Mouse (Mus musculus) kidney, postnatal 36 days (tissue): ENCODE data around the gene Wrb.

ENCODE experiments used
- DNase-seq, 2 experiments: peaks; one replicate each; pipeline ENCODE4 v3.0.0; 2021 to 2022; ENCODE audit warnings: mixed read lengths in 2 of 2

Wrb gene

DNA sequence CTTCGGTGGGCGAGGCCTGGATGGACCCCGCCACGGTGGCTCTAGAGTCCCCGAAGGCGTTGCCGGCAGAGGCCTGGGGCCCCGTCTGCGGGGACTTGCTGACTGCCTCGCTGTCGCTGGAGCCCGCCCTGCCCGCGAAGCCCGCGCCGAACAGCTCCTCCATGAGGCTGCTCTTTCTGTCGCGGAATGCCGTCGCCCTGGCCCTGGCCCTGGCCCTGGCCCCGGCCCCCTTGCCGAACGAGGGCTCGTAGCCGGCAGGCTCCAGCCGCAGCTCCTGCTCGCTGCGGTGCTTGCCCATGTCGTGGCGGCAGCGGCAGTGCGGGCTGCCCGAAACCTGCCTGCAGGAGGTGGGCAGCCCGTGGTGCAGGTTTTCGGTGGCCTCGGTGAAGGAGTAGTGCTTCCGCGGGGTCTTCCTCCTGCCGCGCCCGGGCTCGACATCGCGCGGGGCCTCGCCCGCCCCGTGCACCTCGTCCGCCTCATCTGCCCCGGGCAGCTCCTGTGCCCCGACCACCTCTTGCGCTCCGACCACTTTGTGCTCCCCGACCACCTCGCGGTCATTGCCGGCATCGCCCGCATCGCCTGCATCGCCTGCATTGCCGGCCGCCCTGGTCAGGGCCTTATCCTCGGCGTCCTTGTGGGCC, 14.0 kb downstream of the Wrb start:
- DNase-seq = peak; percentile 44 to 77

DNA sequence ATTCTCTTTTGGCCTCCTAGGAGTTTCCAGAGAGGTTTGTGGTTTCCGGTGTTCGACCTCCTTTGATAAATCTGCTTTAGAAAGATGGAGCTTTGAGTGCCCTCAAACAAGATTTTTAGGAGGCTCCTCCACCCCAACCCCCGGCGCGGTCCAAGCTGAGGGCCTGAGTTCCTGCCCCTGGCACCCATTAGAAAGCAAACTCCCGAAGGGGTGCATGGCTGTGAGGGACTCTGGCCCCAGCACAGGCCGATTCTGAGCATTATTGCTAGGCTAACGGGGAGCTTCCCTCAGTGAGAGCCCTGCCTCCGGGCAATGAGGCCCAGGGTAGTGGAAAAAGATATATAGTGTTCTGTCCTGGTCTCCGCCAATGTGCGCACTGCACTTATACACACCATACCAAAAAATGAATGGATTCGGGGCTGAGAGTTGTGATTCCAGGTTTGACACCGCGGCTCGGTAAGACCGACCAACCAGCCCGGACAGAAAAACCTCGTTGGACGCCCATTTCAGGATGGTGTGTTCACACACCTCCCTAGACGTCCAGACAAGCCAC, 14.7 kb downstream of the Wrb start:
- DNase-seq = no peak

DNA sequence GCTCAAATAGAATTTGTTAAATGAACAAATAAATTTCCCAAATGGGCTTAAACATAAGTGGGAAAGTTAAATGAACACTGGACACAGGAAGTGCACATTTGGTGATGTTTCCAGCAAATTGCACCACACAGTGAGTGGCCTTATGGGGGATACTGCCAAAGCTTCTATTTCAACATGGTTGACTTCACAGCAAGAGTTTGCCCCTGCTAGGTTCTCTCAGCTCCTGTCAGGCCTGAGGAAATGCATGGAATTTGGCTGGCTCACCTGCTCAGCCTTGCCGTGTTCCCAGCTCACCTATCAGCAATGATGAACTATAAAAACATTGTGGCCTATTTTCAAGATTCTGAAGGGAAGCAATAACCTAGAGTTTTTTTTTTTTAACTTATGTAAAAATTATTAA, 15.7 kb downstream of the Wrb start:
- DNase-seq = no peak

DNA sequence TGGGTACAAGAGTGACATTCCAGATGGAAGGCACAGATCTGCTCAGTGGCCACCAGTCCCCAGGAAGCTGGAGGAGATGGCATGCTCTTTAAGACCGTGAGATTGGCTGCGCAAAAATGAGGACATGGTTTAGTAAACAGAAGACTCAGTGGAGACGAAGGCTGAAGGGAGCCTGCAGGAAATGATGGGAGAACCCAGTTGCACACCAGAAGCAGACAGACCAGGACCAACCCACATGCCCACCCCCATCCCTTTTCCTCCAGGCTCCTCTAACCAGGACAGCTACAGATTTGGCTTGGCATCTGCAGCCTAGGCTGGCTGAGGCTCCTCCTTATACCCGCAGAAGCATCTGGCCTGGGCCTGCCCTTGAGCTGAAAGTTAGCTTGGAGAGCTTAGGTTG, 16.1 kb downstream of the Wrb start:
- DNase-seq = no peak

DNA sequence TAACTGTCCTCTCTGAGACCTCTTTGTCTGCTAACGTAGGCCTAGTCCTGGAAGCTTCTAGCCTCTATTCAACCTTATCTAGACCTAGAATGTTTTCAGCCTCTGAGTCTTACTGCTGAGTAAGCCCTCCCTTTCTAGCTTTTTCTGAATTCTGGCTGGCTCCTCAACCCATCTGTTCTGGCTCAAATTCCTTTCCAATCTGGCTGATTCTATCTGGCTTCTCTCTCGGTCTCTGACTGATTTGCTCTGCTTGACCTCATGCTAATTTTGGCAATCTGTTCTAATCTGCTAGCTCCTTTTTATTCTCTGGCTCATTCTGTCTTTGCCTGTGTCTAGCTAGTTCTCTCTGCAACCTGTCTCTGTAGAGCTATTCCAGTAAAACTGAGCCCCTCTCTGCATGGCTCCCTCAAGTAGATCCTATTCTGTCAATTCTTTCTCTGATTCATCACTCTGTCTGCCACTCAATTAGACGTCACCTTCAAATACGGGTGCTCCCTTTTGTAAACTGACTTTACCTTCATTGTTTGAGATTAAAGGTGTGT, 20.6 kb downstream of the Wrb start:
- DNase-seq = no peak

DNA sequence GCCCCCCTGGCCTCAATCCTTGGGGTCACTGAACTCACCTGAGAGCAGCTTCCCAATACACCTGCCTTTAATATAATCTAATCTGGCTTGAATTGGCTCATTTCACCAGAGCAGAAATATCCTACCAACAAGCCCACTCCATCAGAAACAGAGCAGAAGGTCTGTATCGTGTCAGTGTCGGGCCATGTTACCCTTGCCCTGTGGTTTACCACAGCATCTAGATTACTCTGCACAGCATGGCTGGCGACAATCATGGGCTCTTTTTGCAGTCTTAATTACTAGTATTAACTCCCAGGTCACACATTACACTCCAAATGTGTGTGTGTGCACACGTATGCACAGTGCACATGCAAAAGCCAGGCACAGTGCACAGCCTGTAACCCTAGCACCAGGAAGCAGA, 23.6 kb downstream of the Wrb start:
- DNase-seq = no peak

DNA sequence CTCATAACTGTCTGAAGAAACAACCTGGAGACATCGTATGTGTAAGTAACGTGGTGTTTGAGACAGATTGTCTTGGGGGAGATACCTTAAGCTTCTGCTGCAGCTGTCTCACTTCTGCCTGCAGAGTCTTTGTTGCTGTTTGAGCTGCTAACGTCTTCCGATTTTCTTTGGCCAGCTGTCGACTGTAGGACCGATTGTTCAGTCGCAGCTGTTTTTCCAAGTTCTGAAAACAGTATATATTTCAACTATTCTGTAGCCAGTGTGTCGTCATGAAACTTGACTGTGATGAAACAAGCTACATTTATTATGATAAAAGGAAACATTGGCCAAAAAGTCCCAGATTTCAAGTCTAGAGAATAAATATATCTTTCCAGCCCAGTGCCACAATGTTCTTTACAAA, 28.4 kb downstream of the Wrb start:
- DNase-seq = no peak

DNA sequence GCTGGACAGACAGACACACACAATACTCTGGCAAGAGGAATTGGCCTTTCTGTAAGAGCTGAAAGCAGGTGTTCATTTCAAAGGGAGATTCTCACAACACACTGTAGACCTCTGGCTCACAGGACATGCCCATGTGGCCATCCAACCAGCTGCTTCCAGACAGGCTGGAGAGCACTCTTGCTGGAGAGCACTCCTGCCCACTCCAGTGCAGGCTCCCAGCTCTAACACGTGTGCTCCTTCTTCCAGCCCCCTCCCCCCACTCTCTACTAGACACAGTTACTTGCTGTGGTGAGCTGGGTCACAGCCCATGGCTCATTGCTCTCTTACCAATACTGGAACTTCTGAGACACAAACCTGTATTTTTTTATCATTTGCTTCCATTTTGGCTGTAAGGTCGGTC, 30.2 kb downstream of the Wrb start:
- DNase-seq = no peak

DNA sequence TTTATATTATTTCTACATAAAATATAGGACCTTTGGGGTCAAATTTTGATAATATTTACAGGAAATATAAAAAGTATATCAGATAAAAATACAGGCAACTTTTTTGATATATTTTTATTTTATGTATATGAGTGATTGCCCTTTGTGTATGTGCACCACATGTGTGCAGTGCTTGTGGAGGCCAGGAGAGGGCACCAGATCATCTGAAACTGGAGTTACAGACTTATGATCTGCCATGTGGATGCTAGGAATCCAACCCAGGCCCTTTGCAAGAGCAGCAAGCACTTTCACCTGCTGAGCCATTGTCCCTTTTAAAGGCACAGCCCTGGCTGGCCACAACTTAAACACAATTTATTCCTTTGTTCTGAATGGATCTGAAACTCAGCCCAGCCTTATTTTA, 33.9 kb downstream of the Wrb start:
- no peak for DNase-seq

DNA sequence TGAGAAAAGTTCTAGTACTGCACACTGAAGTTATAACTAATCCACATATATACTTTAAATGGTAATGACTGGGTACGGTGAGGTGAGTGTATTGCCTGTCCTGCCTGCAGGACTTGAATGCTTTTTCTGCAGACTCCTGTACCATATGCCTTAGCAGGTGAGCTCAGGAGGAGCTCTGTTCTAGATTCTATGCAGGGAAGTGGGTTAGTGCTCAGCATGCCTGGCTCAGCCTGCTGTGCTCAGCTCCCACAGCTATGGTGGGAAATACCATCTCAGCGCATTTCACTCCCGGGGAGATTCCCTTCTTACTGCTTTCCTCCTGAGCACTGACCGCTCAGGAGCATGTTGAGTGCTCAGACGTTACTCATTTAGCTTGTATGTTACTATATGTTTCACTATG, 42.4 kb downstream of the Wrb start:
- no peak for DNase-seq

DNA sequence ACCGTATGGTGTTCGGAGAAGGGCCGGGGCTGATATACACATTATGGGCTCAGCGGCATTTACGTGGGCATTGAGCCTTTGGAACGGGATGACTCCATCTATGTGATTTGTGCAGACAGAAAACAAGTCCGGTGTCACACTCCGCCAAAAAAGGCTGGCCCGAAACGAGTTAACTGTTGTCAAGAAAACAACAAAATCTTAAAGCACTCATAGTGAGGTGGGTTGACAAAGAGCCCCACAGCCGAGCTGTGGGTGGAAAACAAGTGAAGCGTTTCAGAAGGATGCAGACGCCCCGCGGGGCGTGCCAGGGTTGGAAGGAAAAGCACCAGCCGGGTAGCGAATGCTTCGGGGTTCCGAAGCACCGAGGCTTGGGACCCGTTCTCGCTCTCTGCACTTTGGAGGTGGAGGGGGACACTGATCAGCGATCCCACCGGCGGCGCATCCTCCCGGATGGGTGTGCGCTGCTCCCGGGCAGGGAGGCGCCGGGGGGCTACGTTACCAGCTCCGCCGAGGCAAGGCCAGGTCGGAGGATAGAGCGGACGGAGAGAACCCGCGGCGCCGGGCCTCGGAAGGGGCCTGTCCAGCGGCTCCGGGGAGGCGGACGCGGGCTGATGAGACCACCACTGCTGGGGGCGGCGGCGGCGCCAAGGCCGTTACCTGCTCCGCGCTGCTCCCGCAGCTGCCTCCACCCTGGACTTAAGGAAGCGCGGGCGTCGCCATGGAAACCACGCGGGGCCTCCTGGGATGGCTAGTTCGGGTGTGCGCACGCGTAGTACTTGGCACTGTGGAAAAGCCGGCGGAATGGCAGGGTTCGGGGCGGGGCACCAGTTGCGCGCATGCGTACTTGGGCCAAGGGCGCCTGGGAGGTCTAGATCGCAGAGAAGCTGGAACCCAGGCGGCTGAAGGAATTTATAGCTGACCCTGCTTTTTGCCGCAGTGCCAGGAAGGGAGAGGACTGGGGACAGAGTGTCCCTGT, 46.6 kb downstream of the Wrb start, which contains the start of gene Lca5l:
TSS of gene Lca5l (minus strand) at position 741 of the 976 bp plus-strand sequence.
- DNase-seq = peak; percentile 99 to 100

DNA sequence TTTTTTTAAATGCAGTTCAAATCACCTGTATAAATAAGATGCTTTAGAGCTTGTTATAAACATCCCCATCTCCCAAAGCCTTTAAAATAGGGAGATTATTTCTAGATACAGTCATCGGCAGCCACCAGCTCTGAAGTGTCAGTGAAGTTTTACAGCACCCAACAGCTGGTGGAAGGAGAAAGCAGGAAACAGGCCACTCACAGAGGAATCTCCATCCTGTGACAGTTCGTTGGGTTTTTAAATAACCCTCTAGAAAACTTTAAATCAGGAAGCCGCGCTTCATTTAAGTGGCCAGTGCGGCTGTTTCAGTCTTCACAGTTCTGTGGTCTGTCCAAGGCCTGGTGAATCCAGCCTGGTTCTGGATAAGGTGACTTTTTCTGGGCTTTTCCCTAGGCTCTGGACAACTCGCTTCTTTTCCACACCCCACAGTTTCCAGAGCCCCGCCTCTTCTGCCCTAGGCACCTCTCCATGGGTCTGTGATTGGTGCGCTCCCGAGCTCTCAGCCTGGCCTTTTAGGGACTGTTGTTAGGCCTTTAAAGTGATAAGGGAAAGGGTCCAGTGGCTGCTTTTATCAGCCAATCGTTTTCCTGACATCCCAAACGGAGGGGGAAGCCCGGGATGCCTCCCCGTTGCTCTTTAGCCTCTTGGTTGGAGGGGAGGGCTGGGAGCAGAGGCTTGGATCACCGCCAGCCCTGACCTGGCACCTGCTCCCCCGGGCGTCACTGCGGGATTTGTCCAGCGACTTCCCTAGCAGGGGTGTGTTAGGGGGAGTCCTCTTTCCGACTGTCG, 54.9 kb downstream of the Wrb start, which contains the start of gene Sh3bgr:
TSS of gene Sh3bgr (plus strand) at position 538 of the 789 bp plus-strand sequence.
- DNase-seq = peak; percentile 80 to 83

DNA sequence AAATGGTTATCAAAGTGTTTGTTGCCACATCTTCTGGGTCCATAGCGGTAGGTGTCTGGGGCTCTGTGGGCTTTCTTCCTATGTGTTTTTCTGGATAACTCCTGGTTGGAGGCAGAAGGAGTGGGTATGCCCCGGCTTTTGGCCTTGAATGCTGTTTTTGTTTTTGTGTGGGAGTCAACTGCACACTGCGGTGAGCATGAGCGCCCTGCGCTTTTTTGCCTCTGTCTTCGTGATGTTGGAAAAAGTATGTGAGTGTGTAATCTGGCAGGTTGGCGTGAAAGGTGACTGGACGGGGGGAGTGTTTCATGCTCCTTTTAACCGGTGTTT, 55.5 kb downstream of the Wrb start:
- no peak for DNase-seq

DNA sequence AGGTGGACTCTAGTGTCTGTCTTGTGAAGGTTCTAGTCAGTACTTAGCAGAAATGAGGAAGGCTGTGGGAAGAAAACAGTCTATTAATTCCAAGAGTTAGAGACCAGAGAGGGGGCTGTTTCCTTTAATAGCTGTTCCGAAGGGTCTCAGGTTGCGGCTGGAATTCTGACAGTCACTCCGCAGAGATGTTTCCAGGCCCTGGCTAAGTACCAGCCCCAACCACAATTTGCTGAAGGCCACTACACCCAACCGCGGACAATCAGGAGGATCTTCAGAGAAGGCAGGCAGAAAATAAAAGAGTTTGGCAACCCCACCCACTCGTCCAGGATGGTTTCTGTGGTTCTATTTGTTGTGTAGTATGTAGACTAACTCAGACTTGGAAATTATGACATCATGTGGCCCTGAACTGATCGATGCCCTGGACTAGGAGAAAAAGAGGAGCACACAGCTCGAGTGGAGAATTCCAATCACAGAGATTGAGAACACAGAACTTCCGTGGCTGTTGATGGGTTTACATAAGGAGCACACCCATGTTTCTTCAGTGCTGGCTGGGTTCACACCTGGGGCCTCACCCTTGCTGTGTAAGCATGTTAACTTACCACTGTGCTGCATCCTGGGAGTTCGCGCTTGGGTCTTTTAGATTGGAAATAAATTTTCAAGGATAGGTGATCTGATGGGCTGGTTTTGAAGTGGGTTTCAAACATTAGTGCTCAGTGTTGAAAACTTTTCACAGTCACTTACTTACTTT, 56.5 kb downstream of the Wrb start:
- no peak for DNase-seq
